Mouse (Mus musculus) urinary bladder, postnatal 14 days (tissue): ENCODE measurements around the gene Gas2.

Experiments used
- DNase-seq: peaks from one replicate; pipeline ENCODE4 v3.0.0; 2021; ENCODE audit warnings: low spot score

Gene Gas2

DNA sequence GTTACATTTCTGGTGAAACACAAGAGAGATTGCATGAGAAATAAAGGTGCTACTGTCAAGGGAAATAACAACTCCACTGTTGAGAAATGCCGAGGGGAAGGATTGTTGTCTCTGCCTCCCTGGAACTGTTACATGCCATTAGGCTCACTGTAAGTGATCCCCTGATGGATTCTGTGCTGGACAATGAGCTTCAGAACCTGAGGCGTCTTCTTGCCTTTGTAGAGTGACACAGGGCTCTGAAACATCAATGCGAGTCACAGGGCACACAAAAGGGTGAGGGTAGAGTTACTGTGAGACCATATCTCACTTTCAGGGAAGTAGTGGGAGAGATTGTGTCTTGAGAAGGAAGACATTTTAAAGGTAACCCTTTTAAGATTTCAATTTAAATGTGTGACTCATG lies 23.5 kb downstream of the Gas2 start:
- no peak for DNase-seq

GRCm38 (mm10) chr7:51887678-51888567 lies 26.1 kb downstream of the Gas2 start:
- no peak for DNase-seq

DNA sequence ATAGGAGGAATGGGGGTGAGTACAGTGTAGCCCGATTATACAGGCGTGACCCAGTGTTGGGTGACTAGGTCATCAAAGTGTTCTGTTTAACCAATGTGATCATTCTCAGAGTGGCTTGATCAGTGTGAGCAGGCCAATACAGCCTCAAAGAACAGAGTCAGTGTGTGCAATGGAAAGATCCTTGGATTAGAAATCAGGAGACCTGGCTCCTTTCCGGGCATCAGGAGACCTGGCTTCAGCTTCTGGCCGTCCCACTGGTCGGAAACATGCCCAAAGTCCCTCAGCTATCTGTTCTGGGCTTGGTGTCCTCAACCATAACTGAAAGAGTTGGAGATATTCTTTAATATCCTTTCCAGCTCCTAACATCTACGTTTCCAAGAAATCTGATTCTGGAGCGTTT lies 27.8 kb downstream of the Gas2 start:
- DNase-seq, result no peak

- DNase-seq, result no peak
Measured at GRCm38 (mm10) chr7:51892224-51892965, 30.6 kb downstream of the Gas2 start.

- DNase-seq, result no peak
Measured at GRCm38 (mm10) chr7:51893008-51893407, 31.2 kb downstream of the Gas2 start.

DNA sequence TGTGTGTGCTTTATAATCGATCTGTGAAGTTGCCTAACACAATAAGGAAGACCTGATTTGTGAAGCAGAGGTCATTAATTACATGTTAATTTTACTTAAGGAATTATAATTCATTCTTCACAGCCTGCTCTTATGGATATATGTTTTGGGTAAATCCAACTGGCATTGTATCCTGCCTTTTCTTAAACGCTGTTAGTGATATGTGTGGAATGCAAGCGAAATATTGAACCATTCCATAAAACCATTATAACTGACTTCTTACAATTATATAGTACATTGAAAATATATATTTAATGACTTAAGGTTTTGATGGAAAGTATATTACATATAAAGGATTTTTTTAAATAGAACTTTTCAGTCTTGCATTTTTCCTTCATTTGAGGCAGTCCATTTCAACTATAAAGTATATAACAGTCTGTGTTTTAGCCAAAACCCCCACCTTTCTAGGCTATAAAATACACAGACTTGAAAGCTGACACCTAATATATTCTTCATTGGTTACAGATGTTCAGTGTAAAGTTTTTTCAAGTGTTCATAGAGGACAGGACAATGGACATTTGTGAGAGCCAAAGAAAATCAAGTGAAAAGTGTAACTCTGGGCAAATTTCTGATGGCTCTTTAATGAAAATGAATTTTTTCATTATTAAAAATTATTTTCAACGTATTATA lies 32.5 kb downstream of the Gas2 start:
- DNase-seq, result no peak

- no peak for DNase-seq
Measured at GRCm38 (mm10) chr7:51894939-51895338, 33.1 kb downstream of the Gas2 start.

DNA sequence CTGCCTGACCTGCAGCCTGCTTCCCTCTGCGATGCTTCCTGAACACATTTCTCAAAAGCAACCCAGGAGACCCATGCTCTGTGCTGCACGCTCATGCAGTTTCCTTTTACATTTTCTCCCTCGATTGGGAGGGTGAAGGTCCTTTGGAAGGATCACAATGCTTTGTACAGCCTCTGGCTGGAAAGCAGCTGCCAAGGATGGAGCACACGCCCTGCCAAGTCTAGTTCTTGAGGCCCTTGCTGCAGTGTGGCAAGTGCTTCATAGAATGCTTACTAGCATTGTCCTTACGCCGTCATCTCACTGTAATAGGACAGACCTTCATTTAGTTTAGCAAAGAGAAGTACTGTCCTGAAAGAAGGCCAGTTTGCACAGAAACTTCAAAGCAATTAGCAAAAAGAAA lies 37.3 kb downstream of the Gas2 start:
- DNase-seq, result no peak

DNA sequence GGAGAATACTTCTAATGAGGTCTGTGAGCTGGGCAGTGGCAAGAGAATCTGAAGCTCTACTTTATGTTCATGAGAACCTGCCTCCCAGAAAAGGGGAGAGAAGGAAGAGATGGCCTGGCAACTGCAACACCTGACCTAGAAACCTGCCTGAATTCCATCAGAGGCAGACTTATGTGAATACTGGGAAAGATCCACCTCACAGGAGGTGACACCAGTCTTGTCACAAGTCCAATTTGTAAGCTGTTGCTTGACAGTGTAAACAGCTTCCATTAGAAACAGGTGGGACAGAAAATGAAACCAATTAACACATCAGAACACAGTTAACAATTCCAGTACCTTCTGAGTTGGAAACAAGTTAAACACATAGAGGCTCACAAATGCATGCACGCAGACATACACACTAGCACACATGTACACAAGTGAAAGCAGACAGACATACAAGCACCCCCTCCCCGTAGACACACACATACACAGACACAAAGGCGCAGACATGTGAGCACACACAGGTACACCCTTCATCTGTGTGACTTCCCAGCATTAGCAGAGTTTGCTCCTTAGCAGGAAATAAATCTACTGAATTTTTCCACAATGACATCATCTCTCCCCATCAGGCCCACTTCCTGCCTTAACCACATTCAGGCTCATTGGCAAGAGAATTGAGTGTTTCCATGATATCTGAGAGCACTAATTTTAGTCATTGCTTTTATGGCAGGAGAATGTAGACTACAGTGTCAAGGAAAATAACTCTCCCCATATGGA lies 51.7 kb downstream of the Gas2 start:
- no peak for DNase-seq

DNA sequence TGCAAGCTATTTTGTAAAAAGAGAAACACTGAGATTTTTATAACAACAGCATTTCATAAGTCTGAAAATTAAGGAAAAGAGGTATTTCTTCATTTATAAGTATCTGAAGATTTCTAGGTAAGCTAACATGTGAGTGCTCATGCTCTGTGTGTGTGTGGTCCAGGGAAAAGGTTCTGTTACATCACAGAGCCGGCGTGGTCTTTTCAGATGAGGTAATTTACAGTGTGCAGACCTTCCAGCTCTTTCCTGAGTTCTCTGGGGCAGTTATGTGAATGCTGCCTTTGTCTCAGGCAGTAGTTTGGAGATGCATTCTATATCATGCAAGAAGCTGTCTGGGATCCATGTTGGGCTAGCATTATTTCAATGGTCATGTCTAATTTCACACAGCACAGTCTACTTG lies 52.3 kb downstream of the Gas2 start:
- DNase-seq, result no peak

DNA sequence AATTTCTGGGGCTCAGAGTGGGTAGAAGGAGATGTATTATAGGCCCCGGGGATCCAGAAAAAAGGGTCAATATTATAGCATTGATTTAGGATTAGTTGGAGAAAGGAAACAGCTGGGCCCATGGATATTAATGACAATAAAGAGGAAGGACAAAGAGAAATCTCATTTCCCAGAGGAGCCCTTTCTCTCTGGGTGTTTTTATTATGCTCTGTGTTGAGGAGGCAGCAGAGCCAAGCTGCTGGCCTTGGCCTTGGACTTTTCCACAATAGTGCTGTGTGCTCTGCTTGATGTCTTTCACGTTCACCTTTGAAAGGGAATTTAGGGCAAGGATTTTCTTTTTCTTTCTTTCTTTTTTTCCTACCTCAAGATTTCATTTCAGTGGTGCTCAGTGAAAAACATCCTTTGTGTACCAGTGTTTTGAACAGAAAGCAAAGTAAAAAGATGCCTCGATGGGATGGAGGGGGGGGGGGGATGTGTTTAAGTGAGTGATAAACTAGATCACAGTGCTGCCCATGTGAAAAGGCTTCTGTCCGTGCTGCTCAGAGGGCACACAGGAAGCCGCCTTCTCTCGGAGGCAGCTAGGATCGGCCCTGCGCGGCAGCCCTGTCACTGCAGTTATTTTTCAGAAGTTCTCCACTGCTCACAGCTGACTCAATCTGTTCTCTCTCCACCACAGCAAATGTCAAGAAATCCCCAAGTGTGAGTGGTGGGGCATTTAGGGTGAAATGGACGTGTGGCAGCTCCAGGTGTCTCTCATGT lies 67.1 kb downstream of the Gas2 start:
- DNase-seq, result no peak

DNA sequence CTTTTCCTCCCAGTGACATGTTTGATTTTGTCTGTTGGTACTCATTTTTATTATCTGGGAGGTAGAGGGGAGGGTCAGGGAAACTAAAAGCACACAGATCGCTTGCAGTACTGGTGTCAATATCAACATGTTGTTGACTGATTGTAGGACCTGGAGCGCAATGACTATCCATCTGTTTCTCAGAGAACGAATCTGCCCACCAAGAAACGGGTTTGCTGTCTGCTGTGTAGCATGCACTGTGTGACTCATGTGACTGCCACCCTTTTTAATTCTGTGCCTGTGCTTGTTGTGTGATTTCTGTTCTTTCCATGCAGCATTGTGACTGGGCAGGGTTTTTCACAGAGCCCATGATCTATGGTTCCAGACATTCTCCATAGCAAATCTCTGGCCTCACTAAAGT lies 69.4 kb downstream of the Gas2 start:
- DNase-seq, result no peak

- no peak for DNase-seq
Measured at GRCm38 (mm10) chr7:51937337-51937736, 75.5 kb downstream of the Gas2 start.

- DNase-seq, result no peak
Measured at GRCm38 (mm10) chr7:51940461-51940860, 78.6 kb downstream of the Gas2 start.

- DNase-seq, result no peak
Measured at GRCm38 (mm10) chr7:51955424-51956041, 93.7 kb downstream of the Gas2 start.

DNA sequence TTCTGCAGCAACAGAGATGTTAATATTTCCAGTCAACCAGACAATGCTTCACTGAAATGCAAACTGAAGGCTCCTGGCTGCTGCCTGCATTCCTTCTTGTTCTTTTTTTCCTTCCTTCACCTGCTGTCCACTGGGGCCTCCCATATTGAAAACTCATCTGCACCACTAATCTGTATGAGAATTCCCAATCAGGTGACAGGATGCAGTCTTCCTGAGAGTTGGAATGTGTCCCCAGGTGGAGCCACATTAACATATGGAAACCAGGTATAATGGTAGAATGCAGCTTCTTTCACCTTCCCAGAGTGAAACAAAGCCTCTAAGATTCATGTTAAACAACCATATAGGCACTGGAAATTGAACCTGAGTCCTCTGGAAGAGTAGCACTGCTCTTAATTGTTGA lies 96.0 kb downstream of the Gas2 start:
- DNase-seq, result no peak

- no peak for DNase-seq
Measured at GRCm38 (mm10) chr7:51960698-51961374, 99.0 kb downstream of the Gas2 start.

DNA sequence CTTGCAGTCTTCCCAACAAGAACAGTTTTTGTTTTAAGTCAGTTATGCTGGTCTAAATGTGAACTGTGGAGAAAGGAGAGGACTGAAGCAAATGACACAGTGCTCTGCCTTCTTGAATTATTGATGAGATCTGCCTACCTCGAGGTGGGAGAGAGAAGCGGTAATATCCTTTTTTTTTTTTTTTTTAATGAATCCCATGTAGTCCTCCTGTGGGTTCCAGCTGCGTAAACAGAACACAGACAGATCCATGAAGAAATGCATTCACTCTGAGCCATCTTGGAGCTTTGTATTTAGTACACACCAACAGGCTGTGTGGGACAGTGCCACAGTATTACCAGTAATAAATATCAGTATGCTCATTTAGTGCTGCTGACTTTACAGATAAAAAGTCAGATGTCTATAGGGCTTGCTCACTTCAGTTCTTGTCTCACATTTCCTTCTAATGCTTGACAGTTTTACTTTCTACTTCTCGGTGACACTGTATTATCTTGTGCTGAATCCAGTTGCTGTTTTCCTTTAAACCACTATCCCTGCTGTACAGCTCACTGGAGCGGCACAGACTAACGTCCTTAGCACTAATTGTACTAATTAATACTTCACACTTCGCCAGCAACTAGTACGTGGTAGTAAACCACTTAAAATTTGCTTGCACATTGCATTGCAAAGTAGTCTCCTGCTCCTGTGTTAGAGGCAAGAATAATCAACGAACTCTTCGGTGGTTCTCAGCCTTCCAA lies 100.6 kb downstream of the Gas2 start:
- DNase-seq, result no peak

- no peak for DNase-seq
Measured at GRCm38 (mm10) chr7:51964681-51965080, 102.9 kb downstream of the Gas2 start.

GRCm38 (mm10) chr7:51967581-51967980 lies 105.8 kb downstream of the Gas2 start:
- DNase-seq, result no peak
